Mouse (Mus musculus) forebrain, embryonic 14.5 days (tissue): ENCODE results near the gene Cpm. TPM values are rescaled to one million over a fixed set of nuclear protein-coding genes. Genes with fewer than 3 reads are reported as not detected.
"Not testable (repeated sequence)": the region's sequence is repeated elsewhere in the genome, so short reads cannot be mapped to it uniquely, and the experiment has no call there.

ENCODE experiments used
- ATAC-seq: fragments of 200-750 bp; cut with Nextera tagmentation; 2 replicates; pipeline ENCODE4 v1.8.0; 2017; ENCODE audit warnings: mild to moderate bottlenecking, moderate library complexity
- DNase-seq: peaks from one replicate; pipeline ENCODE4 v3.0.0-alpha.2; 2015; ENCODE audit warnings: low spot score
- H3K27ac ChIP-seq: fragments of 300-500 bp; sonication (generic); 2 replicates; pipeline ENCODE4 v1.5.1; 2014; ENCODE audit warnings: low read depth, mild to moderate bottlenecking, control low read depth, low read length, moderate library complexity
- H3K27me3 ChIP-seq: fragments of 300-500 bp; sonication (generic); replicated peaks from 2 replicates; pipeline ENCODE4 v1.6.1; 2014; ENCODE audit warnings: low read length, control low read depth, mixed read lengths; ENCODE audit not compliant: control insufficient read depth, insufficient read depth
- H3K36me3 ChIP-seq: fragments of 300-500 bp; sonication (generic); 2 replicates; pipeline ENCODE4 v1.6.1; 2014; ENCODE audit warnings: low read length, control low read depth; ENCODE audit not compliant: control insufficient read depth, insufficient read depth
- H3K4me1 ChIP-seq: fragments of 300-500 bp; sonication (generic); 2 replicates; pipeline ENCODE4 v1.6.1; 2014; ENCODE audit warnings: antibody characterized with exemption, low read length, control low read depth; ENCODE audit not compliant: control insufficient read depth, insufficient read depth
- H3K4me2 ChIP-seq: fragments of 300-500 bp; sonication (generic); 2 replicates; pipeline ENCODE4 v1.6.1; 2014; ENCODE audit warnings: mild to moderate bottlenecking, control low read depth, low read length
- H3K4me3 ChIP-seq: fragments of 300-500 bp; sonication (generic); 2 replicates; pipeline ENCODE4 v1.5.1; 2014; ENCODE audit warnings: low read depth, low read length, control low read depth
- H3K9ac ChIP-seq: fragments of 300-500 bp; sonication (generic); 2 replicates; pipeline ENCODE4 v1.6.1; 2014; ENCODE audit warnings: mild to moderate bottlenecking, low read length, control low read depth, moderate library complexity
- H3K9me3 ChIP-seq: fragments of 300-500 bp; sonication (generic); replicated peaks from 2 replicates; pipeline ENCODE4 v1.6.1; 2016; ENCODE audit warnings: low read length, control low read depth, mixed read lengths; ENCODE audit not compliant: control insufficient read depth
- WGBS: fragments of 180-500 bp; shearing (Covaris S2); extraction: QIAGEN DNeasy Blood & Tissue Kit; methylation state at CpG from one replicate; pipeline ENCODE4 v1.1.7; 2014; 5-methylcytosine and 5-hydroxymethylcytosine counted together
- polyA plus RNA-seq: library from polyadenylated mRNA; unstranded; fragments of >200 nt; fragmentation: Nextera tagmentation; extraction: Ambion mirVana; gene quantifications from 2 replicates; pipeline ENCODE4 v1.2.1, GENCODE M21; 2014

Gene Cpm
- polyA plus RNA-seq, 1 experiment from 2014 or later: 6.1 TPM

GRCm38 (mm10) chr10:117715654-117716053 lies 86.4 kb downstream of the Cpm start:
- 91% methylated on average over 1 of the region's 1 CpGs for WGBS
- H3K4me2 ChIP-seq, H3K9ac ChIP-seq, H3K27me3 ChIP-seq, H3K4me3 ChIP-seq, DNase-seq, H3K4me1 ChIP-seq, H3K27ac ChIP-seq, H3K36me3 ChIP-seq, ATAC-seq, H3K9me3 ChIP-seq: not testable (repeated sequence)

- H3K27me3 ChIP-seq: no peaks in the 10 kb centered on the region
- no peak overlapping the region for H3K9ac ChIP-seq
- 83% methylated on average over 3 of the region's 3 CpGs for WGBS
- H3K4me3 ChIP-seq: no peak overlapping the region
- ATAC-seq: no peak
- no peak for DNase-seq
- no peak overlapping the region for H3K27ac ChIP-seq
- no peaks in the 10 kb centered on the region for H3K4me1 ChIP-seq
- no peak overlapping the region for H3K4me2 ChIP-seq
- H3K9me3 ChIP-seq: no peaks in the 10 kb centered on the region
- no peaks in the 10 kb centered on the region for H3K36me3 ChIP-seq
These were observed 87.4 kb downstream of the Cpm start for GRCm38 (mm10) chr10:117716686-117717085.

GRCm38 (mm10) chr10:117717583-117717982 lies 88.3 kb downstream of the Cpm start:
- Histone ChIP-seq H3K27me3 (no peaks in the 10 kb centered on the region), H3K4me2 (no peak overlapping the region), H3K27ac (no peak overlapping the region), H3K9me3 (no peaks in the 10 kb centered on the region), H3K36me3 (no peaks in the 10 kb centered on the region), H3K9ac (no peak overlapping the region), H3K4me1 (no peaks in the 10 kb centered on the region), H3K4me3 (no peak overlapping the region)
- no peak for DNase-seq
- no peak for ATAC-seq
- 13% methylated on average over 4 of the region's 4 CpGs for WGBS

- H3K4me2 ChIP-seq: no peak overlapping the region
- DNase-seq: peak; percentile 13
- 66% methylated on average over 19 of the region's 19 CpGs for WGBS
These were observed 89.1 kb downstream of the Cpm start for GRCm38 (mm10) chr10:117718161-117719119.

GRCm38 (mm10) chr10:117724136-117724718 lies 94.9 kb downstream of the Cpm start:
- no peak overlapping the region for H3K4me3 ChIP-seq
- no peak for ATAC-seq
- H3K27me3 ChIP-seq: no peaks in the 10 kb centered on the region
- no peak for DNase-seq
- H3K4me2 ChIP-seq: no peak overlapping the region
- WGBS: 79% methylated on average over 5 of the region's 5 CpGs
- no peaks in the 10 kb centered on the region for H3K4me1 ChIP-seq
- H3K9ac ChIP-seq: no peak overlapping the region
- H3K27ac ChIP-seq: no peak overlapping the region
- no peaks in the 10 kb centered on the region for H3K36me3 ChIP-seq
- H3K9me3 ChIP-seq: no peaks in the 10 kb centered on the region

More at GRCm38 (mm10) chr10:117718161-117719119, 89.1 kb downstream of the Cpm start:
- ATAC-seq: no peak
- Histone ChIP-seq H3K27ac (peak overlapping the region; percentile 36; the same call in 1 of the 2 replicates), H3K9me3 (no peaks in the 10 kb centered on the region), H3K27me3 (no peaks in the 10 kb centered on the region), H3K4me1 (no peaks in the 10 kb centered on the region), H3K9ac (no peak overlapping the region), H3K36me3 (no peaks in the 10 kb centered on the region), H3K4me3 (no peak overlapping the region)

GRCm38 (mm10) chr10:117724804-117725361 lies 95.6 kb downstream of the Cpm start:
- H3K36me3 ChIP-seq: no peaks in the 10 kb centered on the region
- no peaks in the 10 kb centered on the region for H3K4me1 ChIP-seq
- H3K27ac ChIP-seq: no peak overlapping the region
- no peak overlapping the region for H3K9ac ChIP-seq
- H3K9me3 ChIP-seq: no peaks in the 10 kb centered on the region
- 95% methylated on average over 3 of the region's 3 CpGs for WGBS
- DNase-seq (no peak), ATAC-seq (no peak)
- no peak overlapping the region for H3K4me2 ChIP-seq
- H3K27me3 ChIP-seq: no peaks in the 10 kb centered on the region
- no peak overlapping the region for H3K4me3 ChIP-seq

GRCm38 (mm10) chr10:117725671-117726070 lies 96.4 kb downstream of the Cpm start:
- Histone ChIP-seq H3K27me3 (no peaks in the 10 kb centered on the region), H3K4me2 (no peak overlapping the region), H3K4me1 (no peaks in the 10 kb centered on the region), H3K9ac (no peak overlapping the region), H3K9me3 (no peaks in the 10 kb centered on the region), H3K27ac (no peak overlapping the region), H3K36me3 (no peaks in the 10 kb centered on the region), H3K4me3 (no peak overlapping the region)
- 79% methylated on average over 7 of the region's 7 CpGs for WGBS
- DNase-seq: no peak
- no peak for ATAC-seq

GRCm38 (mm10) chr10:117726350-117726749 lies 97.0 kb downstream of the Cpm start:
- H3K9ac ChIP-seq: no peak overlapping the region
- DNase-seq (no peak), ATAC-seq (no peak)
- no peaks in the 10 kb centered on the region for H3K36me3 ChIP-seq
- no peak overlapping the region for H3K27ac ChIP-seq
- H3K4me2 ChIP-seq: no peak overlapping the region
- H3K27me3 ChIP-seq: no peaks in the 10 kb centered on the region
- 95% methylated on average over 4 of the region's 4 CpGs for WGBS
- H3K4me1 ChIP-seq: no peaks in the 10 kb centered on the region
- H3K9me3 ChIP-seq: no peaks in the 10 kb centered on the region
- H3K4me3 ChIP-seq: no peak overlapping the region
